Mouse (Mus musculus): ENCODE results near the gene Smim24.

Gene Smim24

DNA sequence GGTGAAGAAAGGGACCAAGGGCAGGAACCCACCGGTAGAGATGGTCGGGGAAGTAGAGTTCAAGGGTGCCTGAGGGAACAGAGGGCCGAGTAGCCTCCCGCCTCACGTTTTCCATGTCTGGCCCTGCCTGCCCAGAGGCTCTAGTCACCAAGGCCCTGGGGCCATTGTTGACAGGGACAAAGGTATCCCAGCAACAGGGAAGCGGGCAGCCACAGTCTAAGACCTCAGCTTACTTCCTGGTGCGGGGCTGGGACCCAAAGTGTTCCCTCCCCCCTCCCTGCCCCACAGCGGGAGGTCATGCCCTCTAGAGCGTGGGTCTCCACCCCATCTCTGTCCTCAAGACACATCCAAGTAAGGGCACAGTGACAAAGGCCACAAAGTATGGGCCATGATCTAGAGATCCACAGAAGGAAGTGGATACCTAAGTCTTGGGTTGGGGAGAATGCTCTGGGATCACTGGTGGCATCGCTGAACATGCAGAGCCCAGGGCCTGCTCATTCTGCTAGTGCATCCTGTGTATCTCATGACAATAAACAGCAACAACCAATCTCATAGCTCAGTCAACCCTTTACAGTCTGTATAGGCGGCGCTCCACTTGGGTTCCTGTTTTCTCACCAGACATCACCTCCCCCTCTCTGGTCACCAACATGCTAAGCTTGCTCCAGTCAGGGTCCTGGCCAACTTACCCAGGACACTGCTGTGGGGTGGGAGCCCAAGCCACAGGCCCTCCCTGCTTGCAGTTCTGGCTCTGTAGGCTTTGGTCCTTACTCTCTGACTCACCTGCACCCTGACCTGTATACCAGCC, 27.0 kb upstream of the Smim24 start, which contains the start of gene 4930404N11Rik:
Gene 4930404N11Rik, minus strand, starts transcription at position 145 of the 805 bp plus-strand sequence.
- no peak for DNase-seq (ENCODE audit: low spot score)

DNA sequence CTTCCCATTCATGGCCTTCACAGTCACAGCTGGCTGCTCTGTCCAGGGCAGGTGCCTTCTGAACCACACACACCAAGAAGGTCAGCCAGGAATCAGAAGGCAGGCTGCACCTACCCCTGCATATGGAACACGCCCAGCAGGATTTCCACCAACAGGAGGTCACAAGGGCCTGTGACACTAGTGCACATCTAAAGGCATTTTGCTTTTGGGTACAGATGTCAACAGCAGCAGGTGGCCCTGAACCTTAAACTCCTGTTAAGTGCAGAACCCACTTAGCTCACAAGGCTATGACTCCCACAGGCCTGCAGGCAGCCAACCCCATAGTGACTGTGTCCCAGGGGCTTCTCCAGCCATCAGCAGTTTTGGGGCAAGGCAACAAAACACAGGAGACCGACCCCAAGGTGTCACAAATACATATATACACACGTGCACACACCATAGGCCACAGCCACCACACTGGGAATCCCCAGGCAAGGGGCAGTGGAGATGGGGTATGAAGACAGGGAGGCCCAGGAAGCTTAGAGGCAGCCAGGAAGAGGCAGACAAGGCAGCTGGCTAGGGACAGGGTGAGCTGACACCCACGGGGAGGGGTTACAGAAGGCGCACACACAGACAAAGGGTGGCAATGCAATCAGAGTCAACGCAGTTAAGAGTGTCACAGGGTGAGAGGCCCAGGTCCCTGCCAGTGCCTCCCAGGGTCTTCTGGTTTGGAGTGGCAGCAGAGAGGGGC, 26.2 kb upstream of the Smim24 start:
- no peak for DNase-seq (ENCODE audit: low spot score)

DNA sequence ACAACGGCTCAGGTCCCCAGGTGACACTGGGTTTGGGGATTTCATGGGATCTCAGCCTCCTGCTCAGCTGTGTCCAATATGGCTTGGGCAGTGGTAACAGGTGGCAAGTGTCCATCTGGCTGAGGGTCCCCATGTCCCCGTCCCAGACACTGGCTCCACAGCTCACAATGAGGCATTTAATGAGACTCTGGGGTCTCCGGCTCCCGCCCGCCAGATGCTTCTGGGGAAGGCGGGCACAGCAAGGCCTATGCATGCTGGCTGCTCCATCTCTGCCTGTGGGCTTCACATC, 25.7 kb upstream of the Smim24 start:
- DNase-seq (ENCODE audit: low spot score) = no peak

DNA sequence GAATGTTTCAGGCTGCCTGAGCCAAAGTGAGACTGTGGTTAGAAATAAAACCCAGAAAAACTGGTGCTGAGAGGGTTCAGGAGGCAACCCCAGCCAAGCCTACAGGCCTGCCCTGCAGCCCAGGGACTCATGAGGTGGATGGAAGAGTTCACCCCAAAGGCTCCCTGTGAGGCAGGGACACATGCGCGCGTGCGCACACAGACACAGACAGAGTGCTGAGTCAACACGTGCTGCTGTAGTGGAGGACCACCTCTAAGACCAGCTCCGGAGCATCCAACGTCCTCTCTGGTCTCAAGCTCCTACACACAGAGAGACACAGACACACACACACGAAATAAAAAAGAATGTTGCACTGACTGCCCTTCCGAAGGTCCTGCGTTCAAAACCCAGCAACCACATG, 17.5 kb upstream of the Smim24 start:
- DNase-seq (ENCODE audit: low spot score) = no peak

DNA sequence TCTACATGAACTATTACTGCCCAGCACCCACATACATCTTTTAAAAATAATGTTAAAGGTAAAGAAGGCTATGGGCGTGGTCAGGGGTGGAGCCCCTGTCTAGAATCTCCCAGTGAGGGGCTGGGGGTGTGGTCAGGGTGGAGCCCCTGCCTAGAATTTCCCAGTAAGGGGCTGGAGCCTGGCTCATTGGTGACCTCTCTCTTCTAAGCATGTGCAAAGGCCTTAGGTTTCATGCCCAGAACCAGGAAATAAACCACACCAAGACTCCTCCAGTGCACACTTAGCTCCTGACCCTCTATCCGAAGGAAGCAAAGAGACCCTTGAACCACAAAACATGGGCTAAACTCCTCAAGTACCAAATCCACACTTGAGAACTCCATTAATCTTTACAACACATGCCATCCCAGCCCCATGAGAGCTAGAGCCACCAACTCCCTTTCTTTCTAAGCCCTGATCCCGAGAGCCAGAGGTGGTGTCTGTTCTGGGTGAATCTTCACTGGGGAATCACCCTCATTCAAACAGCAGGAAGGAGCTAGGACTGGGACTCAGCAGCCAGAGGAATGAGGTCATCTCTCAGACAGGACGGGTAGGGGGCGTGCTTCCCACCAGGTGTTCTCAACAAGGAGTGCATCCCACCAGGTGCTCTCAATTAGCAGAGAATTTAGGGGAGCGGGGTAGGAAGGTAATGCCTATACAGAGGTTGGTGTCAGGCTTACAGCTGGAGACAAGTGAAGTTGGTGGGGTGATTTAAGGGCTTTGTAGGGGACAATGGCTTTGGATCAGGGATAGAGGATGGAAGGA, 16.1 kb upstream of the Smim24 start:
- DNase-seq (ENCODE audit: low spot score) = no peak

DNA sequence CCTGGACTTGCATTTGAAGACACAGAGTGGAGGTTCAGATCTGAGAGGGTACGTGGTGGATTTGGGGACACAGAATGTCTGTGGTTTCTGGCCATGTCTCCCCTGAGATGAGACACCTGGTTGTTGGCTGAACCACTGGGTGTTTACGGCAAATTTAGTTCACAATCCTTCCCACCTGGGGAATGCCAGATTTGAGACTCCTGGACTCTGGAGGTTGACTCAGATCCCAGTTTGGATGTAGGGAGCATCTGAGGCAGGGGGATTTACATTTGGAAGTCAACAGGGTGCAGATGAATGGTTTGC, 15.5 kb upstream of the Smim24 start:
- DNase-seq (ENCODE audit: low spot score) = no peak

DNA sequence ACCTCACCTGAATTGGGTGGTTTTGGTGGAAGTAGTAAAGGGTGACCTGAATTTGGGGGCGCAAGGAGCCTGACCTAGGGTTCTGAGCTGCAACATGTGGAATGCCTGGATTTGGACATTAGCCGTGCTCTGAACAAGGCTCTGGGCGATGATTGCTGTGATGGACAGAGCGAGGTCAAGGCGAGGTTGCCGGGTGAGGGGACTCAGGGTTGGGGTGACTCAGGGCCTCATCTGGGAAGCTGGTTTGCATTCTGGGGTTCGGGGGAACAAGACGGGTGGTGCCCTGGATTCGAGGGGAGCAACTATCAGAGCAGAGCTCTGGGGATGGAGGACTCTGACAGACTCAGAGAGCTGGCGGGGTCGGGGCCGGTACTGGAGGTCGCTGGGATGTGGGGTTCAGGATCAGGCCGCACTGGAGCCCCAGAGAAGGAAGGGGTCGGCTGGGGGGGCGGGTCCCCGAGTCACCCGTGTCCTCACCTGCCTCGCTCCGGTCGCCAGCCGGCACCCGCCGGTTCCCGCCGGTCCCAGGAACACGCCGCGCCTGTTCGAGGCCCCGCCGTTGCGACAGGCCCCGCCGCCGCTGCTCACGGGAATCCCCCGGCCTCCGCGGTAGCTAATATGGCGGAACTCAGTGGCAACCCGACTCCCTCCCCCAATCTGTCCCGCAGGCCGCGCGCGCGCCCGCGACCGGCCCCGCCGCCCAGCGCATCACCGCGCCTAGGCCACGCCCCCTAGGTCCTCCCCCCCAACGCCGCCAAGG, 14.9 kb upstream of the Smim24 start, which contains the start of gene Fzr1:
Gene Fzr1, minus strand, starts transcription at position 724 of the 760 bp plus-strand sequence.
- no peak for DNase-seq (ENCODE audit: low spot score)

DNA sequence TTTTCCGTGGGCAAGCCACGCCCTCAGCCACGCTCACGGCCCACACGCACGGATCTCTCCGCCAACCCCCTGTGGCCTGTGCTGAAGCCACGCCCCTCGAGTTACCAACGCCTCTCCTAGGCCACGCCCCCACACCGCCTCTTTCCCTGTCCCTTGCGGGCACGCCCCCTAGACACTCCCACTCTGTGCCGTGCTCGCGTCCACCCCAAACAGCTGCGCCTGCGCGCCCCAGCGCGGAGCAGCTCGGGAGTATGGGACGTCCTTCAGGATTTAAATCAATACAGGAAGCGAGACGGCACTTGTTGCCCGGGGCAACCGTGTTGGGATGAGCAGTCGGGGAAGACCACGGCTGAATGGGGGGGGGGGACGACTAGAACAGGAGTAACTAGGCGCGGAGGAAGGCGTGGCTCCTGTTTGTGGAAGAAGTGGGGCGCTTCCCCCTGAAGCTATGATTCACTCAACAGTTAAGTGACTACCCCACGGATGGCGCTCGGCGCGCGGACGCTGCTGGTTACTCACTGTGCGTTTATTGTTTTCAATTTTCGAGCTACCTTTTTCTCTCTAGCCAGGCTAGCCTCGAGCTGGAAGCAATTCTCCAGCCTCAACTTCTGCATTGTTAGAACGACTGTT, 14.2 kb upstream of the Smim24 start:
- DNase-seq (ENCODE audit: low spot score) = peak; percentile 100

DNA sequence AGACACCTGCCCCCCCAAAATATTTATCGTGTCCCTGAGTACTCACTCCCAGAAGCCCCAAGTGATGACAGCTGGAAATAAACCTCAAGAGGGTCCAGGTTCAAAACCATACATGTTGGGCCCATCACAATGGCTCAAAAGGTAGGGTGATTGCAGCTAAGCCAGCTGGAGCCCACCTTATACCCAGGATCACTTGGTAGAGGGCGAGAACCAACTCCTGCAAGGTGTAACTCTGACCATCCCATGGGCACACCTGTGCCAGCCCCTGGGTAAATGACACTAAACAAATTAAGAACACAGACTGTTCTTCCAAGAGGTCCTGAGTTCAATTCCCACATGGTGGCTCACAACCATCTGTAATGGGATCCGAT, 13.7 kb upstream of the Smim24 start:
- no peak for DNase-seq (ENCODE audit: low spot score)

DNA sequence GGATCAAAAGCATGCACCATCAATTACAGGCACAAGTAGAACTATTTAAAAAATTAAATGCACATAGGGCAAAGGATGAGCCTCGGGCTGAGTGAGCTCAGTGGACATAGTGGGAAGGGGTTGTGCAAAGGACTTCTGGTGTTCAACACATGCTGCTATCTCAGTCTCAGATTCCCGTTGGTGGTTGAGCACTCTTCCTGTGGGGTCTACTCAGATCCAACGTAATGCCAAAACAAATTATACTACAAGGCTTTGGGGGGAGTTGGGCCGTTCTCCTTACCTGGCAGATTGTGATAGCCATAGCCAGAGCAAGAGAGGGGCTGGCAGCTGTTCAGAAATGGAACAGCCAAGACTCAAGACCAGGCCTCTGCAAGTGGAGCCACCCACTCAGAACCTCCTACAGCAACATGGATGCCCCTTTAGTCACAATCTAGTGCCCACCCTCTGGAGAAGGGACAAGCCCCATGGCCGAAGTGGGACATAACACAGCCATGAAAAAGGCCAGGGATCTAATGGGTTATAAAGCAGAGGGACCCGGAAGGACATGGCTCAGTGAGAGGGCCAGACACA, 13.0 kb upstream of the Smim24 start:
- no peak for DNase-seq (ENCODE audit: low spot score)

DNA sequence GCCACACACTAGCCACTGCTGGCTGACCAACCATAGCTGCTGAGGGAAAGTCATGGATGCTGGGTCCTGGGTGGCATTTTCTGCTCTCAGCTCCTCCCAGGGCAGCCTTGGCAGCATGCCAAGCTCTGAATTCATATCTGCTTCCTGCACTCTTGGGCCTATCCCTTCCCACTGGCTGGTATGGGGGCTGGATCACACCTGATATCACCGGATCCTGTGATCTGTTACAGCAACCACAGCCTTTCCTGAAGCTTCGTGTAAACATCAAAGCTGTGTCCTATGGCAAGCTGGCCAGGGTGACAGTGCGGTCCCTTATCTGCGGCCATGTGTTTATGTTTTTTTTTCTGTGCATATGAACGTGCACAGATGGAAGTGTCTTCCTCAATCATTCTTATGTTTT, 10.8 kb upstream of the Smim24 start:
- DNase-seq (ENCODE audit: low spot score) = peak; percentile 64

DNA sequence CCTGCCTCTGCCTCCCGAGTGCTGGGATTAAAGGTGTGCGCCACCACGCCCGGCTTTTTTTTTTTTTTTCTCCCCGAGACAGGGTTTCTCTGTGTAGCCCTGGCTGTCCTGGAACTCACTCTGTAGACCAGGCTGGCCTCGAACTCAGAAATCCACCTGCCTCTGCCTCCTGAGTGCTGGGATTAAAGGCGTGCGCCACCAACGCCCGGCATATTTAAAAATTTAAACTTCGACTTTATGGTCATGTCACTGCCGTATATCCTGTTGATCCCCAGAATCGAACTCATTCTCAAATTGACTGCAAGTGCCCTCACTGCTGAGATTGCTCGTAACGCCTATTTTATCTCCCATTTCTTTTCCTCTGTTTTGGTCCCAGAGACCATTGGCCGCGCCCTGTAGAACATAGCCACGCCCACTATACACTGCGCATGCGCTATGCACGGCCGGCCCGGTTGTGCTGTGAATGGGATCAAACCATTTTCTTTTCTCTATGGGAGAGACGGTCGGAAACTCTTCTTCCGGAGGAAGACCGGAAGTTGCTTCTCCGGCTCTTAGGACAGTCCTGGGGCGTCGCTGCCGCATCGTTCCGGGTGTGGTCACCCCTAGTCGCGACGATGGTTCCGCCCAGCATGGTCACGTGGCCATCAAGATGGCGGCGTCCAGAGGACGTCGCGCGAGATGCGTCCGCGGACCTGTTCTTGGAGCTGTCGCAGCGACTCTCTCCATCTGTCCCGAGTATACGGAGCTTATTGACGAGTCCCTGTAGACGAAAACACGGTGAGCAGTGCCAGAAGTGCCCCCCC, 8.8 kb upstream of the Smim24 start, which contains the start of the genes Dohh and Gm48551:
Gene Dohh, plus strand, starts transcription at position 627 of the 803 bp plus-strand sequence.
Gene Gm48551, plus strand, starts transcription at position 665 of the 803 bp plus-strand sequence.
- peak; percentile 99 for DNase-seq (ENCODE audit: low spot score)

DNA sequence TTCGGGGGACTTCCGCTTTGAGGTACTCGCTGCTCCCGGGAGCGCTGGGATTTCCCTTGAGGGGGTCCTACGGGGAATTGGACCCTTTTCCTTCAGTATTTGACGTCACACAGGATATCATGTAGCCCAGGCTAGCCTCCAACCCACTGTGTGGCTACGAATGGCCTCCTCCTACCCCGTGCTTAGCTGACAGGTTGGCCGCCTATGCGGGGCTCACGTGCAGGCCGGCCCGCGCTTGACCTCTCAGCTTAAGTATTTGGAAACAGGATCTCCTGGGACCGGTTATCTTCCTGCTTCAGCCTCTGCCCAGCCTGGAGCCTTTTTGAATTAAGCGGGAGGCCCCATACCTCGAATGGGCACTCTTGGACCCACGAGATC, 8.3 kb upstream of the Smim24 start:
- no peak for DNase-seq (ENCODE audit: low spot score)

DNA sequence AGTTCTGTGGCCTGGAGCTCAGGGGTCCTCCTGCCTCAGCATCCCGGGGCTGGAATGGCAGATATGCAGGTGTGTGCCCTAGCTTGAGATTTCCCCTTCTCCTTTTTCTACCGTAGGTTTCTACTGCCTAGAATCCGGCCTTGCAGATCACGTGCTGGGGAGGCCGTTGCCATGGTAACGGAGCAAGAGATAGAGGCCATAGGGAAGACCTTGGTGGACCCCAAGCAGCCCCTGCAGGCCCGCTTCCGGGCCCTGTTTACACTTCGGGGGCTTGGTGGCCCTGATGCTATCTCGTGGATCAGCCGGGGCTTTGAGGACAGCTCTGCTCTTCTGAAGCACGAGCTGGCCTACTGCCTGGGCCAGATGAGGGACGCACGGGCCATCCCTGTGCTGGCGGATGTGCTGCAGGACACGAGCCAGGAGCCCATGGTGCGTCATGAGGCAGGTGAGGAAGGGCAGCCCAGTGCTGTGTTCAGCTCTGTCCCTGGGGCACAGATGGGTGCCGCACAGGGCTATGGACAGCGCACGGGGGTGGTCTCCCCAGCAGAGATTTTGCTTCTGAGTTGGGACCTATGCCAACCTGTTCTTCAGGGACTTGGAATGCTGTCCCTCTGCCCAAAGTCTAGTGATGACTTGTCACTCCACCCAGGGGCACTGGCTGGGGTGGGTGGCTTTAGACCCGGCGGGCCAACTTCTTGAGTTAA, 7.1 kb upstream of the Smim24 start:
- DNase-seq (ENCODE audit: low spot score) = no peak

DNA sequence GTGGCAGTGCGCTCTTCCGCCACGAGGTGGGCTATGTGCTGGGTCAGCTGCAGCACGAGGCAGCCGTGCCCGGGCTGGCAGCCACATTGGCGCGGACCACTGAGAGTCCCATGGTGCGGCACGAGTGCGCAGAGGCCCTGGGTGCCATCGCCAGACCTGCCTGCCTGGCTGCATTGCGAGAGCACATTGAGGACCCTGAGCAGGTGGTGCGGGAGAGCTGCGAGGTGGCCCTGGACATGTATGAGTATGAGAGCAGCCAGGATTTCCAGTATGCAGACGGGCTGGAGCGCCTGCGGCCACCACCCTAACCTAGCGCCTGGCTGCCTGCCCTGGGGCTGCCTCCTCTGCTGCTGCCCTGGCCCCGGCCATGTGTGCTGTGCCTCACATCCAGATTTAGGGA, 5.1 kb upstream of the Smim24 start:
- no peak for DNase-seq (ENCODE audit: low spot score)

DNA sequence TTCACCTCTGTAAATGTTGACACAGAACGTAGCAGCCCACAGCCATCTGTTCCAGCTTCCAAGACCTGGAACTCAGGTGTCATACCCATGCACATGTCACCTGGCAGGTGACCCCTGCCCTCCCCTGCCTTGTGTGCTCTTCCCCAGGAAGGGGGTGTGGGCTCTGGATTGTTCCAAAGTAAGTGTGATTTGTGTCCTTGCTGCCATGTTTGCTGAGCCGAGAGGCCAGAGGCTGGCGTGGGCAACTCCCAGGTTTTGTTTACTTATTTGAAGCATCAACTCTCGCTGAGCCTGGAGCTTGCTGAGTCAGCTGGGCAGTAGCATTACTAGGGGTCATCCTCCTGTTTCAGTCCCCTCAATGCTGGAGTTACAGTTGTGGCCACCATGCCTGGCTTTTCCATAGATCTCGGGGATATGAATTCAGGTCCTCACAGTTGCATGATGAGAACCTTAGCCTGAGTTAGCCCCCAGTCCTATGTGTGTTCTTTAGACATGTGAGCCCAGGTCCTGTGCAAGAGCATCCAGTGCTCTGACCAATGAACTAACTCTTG, 4.3 kb upstream of the Smim24 start, which contains the start of gene Gm48552:
Gene Gm48552, plus strand, starts transcription at position 501 of the 551 bp plus-strand sequence.
- no peak for DNase-seq (ENCODE audit: low spot score)

DNA sequence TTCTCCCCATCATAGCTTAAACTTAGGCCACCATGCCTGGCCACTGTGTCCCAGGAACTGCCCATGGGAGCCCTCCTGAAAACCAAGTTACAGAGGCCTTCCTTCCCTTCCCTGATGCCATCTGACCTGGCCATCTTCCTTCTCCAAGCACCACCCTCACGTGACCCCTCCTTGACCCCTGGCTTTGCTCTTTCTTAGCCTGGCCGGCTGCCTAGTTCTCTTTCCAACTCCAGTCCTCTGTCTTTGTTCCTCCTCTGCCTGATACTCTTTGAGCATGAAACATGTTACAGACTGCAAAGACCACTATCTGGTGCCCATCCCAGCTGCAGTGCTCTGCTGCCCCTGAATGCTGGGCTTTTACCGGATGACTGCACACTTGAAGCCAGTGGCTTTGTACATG, 3.5 kb upstream of the Smim24 start:
- DNase-seq (ENCODE audit: low spot score) = no peak

DNA sequence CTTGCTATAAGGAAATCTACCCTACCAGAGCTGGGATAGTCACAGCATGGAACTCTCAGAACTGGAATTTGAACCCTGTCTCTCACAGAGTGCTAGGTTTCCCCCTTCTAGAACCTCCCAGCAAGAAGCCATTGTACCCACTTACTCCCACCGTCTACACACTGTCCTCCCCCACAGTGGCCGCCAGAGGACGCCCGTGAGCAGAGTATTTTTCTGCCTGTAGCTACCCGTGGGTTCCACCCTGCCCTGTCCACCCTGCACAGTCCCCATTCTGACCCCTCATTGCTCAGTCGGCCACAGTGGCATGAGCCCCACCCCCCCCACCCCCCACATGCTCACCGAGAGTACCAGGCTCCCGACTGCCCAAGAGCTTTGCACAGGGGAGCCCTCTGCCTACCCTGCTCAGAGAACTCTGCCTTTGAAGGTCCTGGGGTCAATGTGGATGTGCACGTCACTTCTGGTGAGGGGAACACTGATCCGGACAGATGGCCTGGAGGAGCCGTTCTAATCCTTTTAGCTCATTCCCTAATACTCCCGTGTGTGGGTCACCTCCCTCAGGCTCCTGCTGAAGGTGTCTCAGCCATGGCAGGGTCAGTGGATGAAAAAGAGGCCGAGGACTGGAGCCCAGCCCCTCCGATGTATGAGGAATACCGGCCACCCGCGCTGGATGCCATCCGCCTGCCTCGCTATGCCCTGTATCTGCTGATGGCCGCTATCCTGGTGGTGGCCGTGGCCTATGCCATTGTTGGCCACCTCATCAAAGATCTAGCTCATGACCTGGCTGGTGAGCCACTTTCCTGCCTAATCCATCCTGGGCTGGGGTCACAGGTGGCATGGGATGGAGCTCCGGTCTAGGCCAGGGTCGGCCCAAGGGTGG, 2.8 kb upstream of the Smim24 start:
- peak; percentile 76 for DNase-seq (ENCODE audit: low spot score)

DNA sequence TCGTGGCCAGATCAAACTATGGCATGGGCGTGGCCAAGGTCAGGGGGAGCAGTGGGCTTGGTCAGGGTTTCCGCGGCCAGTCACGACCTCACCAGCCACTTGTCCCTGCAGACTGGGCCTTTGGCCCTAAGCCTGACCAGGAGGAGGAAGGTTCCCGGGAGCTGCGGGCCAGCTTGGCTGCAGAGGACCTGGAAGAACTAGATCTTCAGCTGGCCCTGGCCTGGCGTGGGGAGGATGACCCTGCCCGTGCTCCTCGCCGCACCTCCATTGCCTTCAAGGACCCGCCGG, 2.2 kb upstream of the Smim24 start:
- DNase-seq (ENCODE audit: low spot score) = no peak

Data from lung, postnatal 25 days (tissue).